25 mouse cellular contexts compared by ENCODE assay signal in genomic region chr19:35575979-35576378, GRCm38 (mm10).
DNase-seq lines count a peak whose midpoint lies in the region; TF ChIP-seq lines count a peak whose summit lies in the region.
"Had no signal": no experiment of that assay in that cellular context is flagged by ENCODE, and none has a peak within 500 bp of the region (broad histone marks: within the 10 kb centered on the region; RNA-seq: fewer than 3 reads in every experiment).

No protein-coding gene starts in this region.

- H3K4me3 ChIP-seq in gastrocnemius, adult 2 months = no peak overlapping the region
- H3K4me3 ChIP-seq: embryonic facial prominence, embryonic 13.5 days; forebrain, embryonic 10.5 days; forebrain, embryonic 15.5 days; heart, embryonic 13.5 days; limb, embryonic 13.5 days; lung, embryonic 15.5 days; midbrain, embryonic 10.5 days; midbrain, embryonic 15.5 days; neural tube, embryonic 15.5 days had no signal

- peak; percentile 2 to 39 for DNase-seq in frontal cortex, postnatal 36 days (ENCODE audit: low spot score in 2 of 2)
- no peak for DNase-seq in frontal cortex, postnatal 10 days (ENCODE audit: low spot score in 2 of 2)
- peak; percentile 22 to 31 for DNase-seq in right cerebral cortex, adult 2 months (ENCODE audit: low spot score in 2 of 2)
- DNase-seq in right cerebral cortex, postnatal 14 days = no peak
- DNase-seq in left cerebral cortex, postnatal 36 days (ENCODE audit: low spot score in 2 of 2) = peak; percentile 15 to 23
- no peak for DNase-seq in kidney, postnatal 25 days
- no peak for DNase-seq in gastrocnemius, adult 2 months
- DNase-seq: adrenal gland, postnatal 10 days; cerebellum, adult 18-20 months; cerebellum, postnatal 10 days; heart, postnatal 10 days; kidney, postnatal 14 days; retina, postnatal 1 day; thymus, adult 2 months; thymus, postnatal 36 days had no signal

- no peak overlapping the region for H3K27ac ChIP-seq in gastrocnemius, adult 2 months
- H3K27ac ChIP-seq: embryonic facial prominence, embryonic 13.5 days; forebrain, embryonic 10.5 days; forebrain, embryonic 15.5 days; heart, embryonic 13.5 days; hindbrain, embryonic 14.5 days; limb, embryonic 13.5 days; lung, embryonic 15.5 days; midbrain, embryonic 10.5 days; midbrain, embryonic 15.5 days; neural tube, embryonic 15.5 days had no signal

- no peak for TF ChIP-seq CTCF in gastrocnemius, adult 2 months (IDR thresholded peaks at IDR 0.05)

- intact Hi-C loops in left cerebral cortex, postnatal 36 days (cut with DNase I) = no loop called here
- intact Hi-C loops in gastrocnemius, adult 2 months (cut with DNase I) = no loop called here

Comparison
In these comparisons a context has a peak if more than half of its experiments do, and no peak if none do; other contexts are left out.
1. DNase-seq: peak in frontal cortex, postnatal 36 days (2 of 2), right cerebral cortex, adult 2 months (2 of 2) and left cerebral cortex, postnatal 36 days (2 of 2); none in frontal cortex, postnatal 10 days (0 of 2), right cerebral cortex, postnatal 14 days (single experiment), kidney, postnatal 25 days (0 of 2) and gastrocnemius, adult 2 months (single experiment).